Mouse (Mus musculus) right cerebral cortex, postnatal 36 days (tissue): ENCODE results near the gene Lsp1.

Source experiments
- DNase-seq, 2 experiments: peaks; one replicate each; pipeline ENCODE4 v3.0.0; 2022; ENCODE audit warnings: low spot score in 2 of 2, mixed read lengths in 1 of 2

Lsp1 gene

DNA sequence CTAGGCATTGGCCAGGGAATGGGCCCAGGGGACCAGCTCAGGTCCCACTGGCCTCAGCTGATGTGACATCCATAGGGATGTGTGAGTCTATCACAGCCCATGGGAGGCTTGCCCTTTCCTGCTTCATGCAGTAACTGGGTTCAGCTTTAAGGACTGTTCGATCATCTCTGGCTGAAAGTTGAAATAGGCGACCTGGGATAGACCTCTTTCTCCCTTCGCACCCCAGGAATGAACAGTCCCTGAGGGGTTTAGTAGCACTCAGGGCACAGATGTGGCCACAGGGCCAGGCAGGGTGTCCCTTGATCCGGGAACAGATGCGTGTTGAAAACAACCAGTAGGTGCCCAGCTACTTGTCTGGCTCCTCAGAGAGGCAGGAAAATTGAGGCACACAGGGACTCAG is 15.7 kb downstream of the Lsp1 start:
- no peak for DNase-seq

DNA sequence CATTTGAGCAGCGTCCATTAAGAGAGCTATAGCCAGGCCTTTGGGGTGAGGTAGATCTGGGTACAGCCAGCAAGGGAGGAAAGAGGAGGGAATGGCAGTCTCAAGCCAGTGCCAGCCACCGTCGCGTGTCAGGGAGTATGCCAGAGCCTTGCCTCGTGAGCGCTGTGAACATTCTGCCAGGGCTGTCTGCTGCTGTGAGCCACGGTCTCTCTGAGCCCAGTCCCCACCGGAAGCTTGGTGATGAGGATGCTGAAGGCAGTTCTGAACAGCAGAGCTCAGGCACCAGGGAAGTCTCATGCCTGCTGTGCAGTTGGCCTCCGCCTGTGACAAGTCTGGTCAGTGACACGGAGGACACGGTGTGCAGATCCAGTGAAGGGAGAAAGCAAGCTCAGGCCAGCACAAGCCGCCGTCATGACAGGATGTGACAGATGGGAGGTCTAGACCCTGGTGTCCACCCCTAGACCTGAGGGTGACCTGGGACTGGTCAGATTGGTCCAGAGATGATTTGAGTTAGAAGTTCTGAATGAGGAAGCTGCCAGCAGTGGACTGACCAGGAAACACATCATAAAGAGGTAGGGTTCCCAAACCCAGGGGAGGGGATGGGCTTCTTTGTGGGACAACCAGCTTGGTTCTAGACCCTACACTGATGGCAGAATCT is 16.3 kb downstream of the Lsp1 start:
- DNase-seq = no peak

GRCm38 (mm10) chr7:142478001-142478400 is 17.4 kb downstream of the Lsp1 start:
- no peak for DNase-seq

DNA sequence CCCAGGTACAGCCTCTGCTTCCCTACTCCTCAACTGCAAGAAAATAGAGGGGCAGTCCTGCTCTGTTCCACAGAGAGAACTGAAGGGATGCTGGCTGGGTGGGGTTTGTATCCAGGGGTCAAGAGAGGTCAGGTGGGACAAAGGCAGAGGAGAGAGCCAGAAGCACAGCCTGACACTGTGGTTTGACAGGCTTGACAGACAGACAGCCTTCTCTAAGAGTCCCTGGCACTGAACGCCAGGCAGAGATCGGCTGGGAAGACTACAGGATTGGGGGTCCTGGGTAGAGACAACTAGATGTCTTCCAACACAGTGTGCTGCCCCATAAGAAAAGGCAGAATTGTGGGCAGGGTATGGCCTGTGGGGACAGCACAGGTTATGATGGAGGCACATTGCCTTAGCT is 18.0 kb downstream of the Lsp1 start:
- DNase-seq = no peak

DNA sequence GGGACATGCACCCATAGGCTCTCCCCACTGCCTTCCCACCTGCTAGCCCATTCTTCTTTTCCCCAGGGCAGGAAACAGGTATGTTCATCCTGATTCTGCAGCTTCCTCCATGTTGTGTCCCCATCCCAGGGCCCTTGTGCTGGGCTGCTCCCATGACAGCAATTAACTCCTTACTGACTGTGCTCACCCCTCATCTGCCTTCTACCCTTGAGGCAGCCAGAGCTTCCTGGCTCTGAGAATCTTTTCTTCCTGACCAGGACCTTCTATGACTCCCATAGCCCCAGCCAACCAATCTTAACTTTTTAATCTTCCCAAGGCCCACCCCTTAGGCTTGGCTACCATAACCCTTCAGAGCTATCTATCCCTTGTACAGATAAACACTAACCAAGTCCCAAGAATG is 18.7 kb downstream of the Lsp1 start:
- no peak for DNase-seq

DNA sequence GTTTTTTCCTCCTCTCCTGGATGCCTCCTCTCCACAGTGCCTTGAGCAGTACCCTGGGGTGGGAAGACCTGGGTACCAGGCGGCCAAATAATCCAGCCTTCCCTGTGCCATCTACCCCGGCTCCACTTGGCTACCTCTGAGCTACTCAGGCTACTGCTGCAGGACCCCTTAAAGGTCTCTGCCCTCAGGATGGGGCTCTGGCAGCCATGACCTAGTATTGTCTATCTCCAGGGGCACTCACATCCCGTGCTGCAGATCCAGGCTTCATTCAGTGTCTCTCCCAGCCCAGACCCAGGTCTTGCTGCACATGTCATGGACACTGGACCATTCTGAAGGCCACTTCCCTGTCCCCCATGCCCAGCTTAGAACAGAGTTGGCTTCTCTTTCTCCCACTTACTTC is 19.3 kb downstream of the Lsp1 start:
- DNase-seq = no peak

DNA sequence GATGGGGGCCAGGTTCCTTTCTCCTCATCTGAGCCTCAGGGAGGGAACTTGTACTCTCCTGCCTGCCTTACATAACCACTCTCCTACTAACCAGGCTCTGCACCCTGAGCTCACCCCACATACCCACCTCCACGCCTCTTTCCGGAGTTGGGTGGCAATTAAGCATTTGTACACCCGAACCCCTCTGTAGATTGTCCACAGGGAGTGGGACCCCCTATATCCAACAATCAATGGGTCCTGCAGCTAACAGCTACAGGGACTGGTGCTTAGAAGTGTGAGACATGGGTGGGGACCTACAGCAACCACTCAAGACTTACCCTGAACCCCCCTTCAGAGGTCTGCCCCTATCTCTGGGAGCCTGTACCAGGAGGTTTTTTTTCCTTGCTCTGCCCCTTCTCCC is 20.1 kb downstream of the Lsp1 start:
- no peak for DNase-seq

DNA sequence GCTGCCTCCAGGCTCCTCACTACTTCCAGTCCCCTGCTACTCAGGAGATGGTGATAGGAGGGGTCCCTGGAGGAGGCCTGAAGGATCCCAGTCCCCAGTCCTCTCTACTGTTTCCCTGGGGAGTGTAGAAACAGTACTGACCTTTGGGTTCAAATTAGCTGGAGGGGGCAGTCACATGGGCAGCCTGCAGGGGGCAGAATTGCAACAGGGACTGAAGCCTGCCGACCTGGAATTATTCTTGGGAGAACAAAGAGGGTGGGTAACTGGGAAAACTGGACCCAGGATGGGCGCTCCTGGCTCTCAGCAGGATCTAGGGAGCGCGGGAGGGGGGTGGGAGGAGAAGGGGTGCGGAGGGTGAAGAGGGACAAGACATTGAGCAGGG is 20.6 kb downstream of the Lsp1 start:
- no peak for DNase-seq

GRCm38 (mm10) chr7:142481568-142482255 is 21.1 kb downstream of the Lsp1 start:
- DNase-seq = no peak

- no peak for DNase-seq
These were observed 21.6 kb downstream of the Lsp1 start for GRCm38 (mm10) chr7:142482256-142482609.

- DNase-seq = no peak
These were observed 22.5 kb downstream of the Lsp1 start for GRCm38 (mm10) chr7:142483136-142483535.

DNA sequence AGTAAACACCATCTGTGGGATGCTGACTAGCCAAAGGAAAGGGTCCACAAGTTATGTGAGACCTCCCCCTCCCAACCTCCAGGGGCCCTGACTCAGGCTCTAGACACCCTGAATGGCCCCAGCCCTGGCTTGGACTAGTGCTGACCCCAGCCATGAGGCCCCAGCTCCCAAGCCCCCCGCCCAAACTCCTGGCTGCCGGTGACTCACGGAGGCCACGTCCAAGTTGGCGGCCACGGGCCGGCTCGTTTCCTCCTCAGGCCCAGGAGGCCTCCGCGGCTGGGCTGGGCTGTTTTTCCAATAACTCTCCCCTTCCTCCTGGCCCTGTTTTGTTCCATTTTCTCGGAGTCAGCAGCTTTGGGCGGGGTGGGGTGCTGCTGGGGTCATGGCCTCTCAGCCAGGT is 24.2 kb downstream of the Lsp1 start:
- no peak for DNase-seq

DNA sequence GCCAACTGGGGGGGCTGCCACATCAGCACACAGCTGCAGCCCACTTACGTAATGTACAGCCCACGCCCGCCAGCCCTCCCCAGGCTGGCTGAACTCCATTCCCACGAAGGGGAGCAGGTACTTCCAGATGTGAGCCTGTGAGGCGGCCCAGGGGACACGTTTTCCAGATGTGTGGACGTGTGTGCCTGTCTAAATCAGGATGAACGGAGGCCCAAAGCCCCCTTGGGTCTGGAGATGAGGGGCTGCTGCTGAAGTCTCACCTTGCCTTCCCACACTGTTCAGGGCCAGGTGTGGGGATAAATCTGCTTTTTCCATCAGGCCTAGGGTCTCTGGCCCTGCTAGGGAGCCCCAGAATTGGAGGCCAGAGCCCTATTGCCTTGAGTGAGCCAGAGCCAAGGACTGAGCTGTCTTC is 26.1 kb downstream of the Lsp1 start:
- DNase-seq = no peak

GRCm38 (mm10) chr7:142487341-142487859 is 26.8 kb downstream of the Lsp1 start:
- no peak for DNase-seq

GRCm38 (mm10) chr7:142488053-142488452 is 27.4 kb downstream of the Lsp1 start:
- DNase-seq = no peak

DNA sequence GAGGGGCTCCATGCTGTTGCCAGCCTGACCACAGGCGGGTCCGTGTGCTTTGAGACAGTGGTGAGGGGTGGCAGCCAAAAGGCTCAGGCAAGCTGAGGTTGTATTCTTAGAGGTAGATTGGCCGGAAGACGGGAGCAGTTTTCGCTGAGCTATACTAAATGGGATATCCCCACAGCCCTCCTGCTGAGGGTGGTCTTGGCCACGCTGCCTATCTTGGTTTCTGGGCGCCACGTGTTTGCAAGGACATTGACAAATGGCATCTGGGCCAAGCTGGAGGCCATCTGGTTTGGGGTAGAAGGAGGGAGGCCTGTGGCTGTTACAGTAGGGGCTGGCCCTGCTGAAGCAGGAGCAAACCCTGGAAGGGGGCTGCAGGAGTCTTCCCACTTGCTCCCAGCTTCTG is 32.9 kb downstream of the Lsp1 start:
- DNase-seq = no peak

- no peak for DNase-seq
These were observed 35.5 kb downstream of the Lsp1 start for GRCm38 (mm10) chr7:142496158-142496557.

DNA sequence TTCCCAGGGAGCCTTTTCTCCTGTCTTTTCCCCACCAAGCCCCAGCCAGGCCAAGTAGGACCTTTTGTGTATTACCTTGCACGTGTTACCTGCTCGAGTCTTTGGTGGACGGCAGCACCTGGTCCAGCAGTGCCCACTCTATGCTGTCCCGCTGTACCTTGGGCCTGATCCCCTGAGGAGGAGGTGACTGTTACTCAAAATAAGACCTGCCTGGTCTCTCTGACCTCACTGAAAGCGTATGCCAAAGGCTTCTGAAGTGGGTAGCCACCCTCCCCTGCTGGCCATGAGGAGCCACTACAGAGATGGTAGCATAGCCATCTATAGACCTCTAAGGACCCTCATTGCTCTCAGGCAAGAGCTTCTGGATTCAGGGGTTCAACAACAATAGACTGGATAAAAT is 36.2 kb downstream of the Lsp1 start:
- no peak for DNase-seq

- no peak for DNase-seq
These were observed 37.2 kb downstream of the Lsp1 start for GRCm38 (mm10) chr7:142497775-142498174.

DNA sequence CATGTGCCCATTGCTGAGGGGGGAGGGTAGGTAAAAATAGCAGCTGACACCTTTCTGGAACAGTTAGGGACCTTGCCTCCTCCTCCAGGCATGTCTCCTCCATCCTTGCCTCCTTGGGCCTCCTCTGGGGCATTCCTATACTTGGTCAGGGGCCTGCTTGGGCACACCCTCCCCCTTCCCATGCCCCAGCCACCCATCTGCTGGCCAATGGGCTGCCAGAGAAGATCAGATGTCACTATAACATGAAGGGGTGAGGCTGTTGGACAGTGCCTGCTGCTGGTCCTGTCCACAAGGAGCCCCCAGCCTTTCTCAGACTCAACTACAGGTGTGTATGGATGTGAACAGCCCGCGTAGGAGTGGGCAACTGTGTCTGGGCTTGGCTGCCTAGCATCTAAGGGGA is 38.0 kb downstream of the Lsp1 start, which contains the start of gene Tnnt3:
Gene Tnnt3 (plus strand): TSS at position 262 of the 400 bp plus-strand sequence.
- no peak for DNase-seq

GRCm38 (mm10) chr7:142499010-142499721 is 38.6 kb downstream of the Lsp1 start:
- DNase-seq = no peak

- DNase-seq = no peak
These were observed 39.4 kb downstream of the Lsp1 start for GRCm38 (mm10) chr7:142500032-142500431.

- DNase-seq = no peak
These were observed 42.6 kb downstream of the Lsp1 start for GRCm38 (mm10) chr7:142503206-142503605.
